Mouse (Mus musculus): ENCODE measurements around the gene Sgcg. TPM values are rescaled to one million over a fixed set of nuclear protein-coding genes. Genes with fewer than 3 reads are reported as not detected.

Gene Sgcg
- total RNA-seq (2021), result 1 to 10 TPM in 1 of 2 experiments, under 1 TPM in 1; 0.86 to 1.3 TPM
- long read RNA-seq, experiment 1, partial matches to known transcripts, result 0 of 3 reads
- long read RNA-seq, experiment 1, other reads (novel, unspliced or antisense), result 0 of 3 reads
- long read RNA-seq, experiment 2, partial matches to known transcripts, result 0 of 4 reads
- long read RNA-seq, experiment 2, other reads (novel, unspliced or antisense), result 2 of 4 reads

DNA sequence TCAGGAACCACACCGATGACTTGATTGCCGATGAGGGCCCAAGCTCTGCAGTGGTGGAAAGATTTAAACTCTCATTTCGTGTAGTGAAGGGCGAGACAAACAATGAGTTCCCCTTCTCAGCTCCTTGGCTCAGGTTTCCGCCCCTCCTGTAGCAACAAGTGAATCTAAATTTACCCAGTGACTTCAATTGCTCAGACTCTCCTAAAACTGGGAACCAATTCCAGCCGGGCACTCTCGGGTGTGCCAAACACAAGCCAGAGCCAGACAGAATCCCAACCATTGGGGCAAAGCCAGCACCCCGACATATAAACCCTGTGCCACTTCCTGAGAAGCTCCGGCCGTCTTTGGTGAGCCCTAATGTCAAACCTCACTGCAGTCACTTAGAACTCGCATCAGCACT lies at the start of gene Sgcg:
Gene Sgcg (minus strand): TSS at position 139 of the 400 bp plus-strand sequence.
- no peak for DNase-seq (ENCODE audit: low spot score in 2 of 2)

DNA sequence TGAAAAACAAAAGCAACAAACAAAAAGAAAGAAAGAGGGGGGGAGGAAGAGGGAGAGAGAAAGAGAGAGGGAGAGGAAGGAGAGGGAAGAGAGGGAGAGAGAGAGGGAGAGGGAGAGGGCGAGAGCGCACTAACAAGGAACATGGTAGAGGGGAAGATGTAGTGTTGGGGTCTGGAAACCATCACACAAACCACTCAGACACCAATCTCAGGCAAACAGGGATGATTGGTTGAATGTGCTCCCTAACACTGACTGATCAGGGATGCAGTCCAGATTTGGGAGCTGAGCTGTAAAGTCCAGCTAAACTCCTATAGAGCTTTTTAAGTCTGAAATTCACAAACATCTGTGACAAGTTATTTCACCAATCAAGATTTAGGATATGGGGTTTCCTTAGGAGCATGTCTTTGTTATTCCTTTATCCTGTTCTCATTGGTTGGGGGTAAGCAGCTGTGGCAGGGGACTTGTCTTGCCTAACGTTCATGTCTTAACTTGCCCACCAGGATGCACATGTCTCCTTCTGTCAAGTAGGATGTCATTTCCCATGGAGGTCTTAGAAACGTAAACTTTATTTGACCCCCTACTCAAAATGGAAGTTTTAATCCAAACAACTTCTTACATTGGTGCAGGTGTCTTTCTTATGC lies 45.8 kb upstream of the Sgcg start:
- DNase-seq (ENCODE audit: low spot score in 2 of 2), result no peak

DNA sequence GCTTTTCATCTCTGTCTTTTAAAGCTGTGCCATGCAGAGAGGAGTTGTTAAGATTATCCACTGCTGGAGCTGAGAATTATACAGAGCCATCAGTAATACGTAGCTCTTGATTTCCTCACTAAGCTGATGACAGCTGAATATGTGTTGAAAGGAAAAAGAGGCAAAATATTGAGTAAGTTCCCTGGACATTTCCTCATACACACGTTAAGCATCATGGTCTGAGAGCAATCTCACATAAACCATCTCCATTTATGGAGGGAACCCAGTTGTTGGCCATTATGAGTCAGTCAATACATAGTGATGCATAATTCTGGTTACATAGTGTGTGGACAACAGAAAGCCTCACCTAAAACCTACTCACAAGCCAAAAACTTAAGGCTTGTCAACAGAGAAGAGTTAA lies 44.1 kb upstream of the Sgcg start:
- DNase-seq (ENCODE audit: low spot score in 2 of 2), result no peak

DNA sequence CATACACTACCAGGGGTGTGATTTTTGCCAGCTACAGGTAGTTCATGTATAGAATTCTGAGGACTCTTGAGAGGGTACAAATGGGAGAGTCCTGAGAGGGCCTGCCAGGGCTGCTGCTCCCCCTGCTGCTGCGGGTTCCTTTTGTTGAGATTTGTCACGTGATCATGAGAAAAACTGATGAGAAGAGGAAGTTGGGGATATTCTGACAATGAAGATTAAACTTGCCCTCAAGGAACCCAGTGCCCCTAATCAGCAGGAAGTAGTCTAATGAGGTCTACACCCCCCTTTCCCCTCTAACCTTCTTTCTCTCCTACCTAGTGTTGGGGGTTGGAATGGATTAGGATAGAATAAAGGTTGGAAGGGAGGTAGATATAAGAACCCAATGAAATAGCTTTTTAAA lies 43.0 kb upstream of the Sgcg start:
- DNase-seq (ENCODE audit: low spot score in 2 of 2), result no peak

DNA sequence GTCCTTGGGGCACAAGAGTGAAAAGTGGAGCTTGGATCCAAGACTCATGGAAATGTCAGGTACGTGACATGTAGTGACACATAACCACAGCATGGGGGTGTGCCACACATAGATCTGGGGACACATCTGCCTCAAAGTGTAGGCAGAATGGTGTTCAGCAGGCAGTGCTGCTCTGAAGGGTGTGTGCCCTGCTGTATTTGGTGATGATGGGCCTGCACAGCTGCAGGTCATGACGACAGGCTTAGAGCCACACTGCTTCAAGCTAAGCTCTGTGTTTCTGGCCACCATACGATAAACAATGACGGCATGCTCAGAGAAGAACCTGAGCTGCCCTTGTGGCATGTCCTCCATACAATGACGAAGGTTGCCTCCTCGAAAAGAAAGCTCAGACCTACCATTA lies 41.5 kb upstream of the Sgcg start:
- no peak for DNase-seq (ENCODE audit: low spot score in 2 of 2)

DNA sequence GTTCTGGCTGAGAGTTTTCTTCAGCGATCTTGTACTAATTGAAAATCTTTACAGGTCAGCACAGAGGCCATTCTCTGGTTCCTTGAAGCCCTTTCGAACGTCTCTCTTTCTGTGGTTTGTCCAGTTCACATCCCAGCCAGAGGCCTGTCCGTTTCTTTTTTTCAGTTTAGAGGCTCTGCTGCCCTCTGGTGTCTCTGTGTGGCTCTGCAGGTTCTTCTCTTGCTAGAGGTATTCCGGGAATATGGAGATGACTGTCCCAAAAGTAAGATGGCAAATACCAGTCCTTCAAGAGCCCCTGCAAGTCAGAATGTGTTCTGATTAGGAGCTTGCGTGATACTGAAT lies 36.4 kb upstream of the Sgcg start:
- DNase-seq (ENCODE audit: low spot score in 2 of 2), result peak; percentile 45 to 47

GRCm38 (mm10) chr14:61293884-61294737 lies 35.8 kb upstream of the Sgcg start:
- DNase-seq (ENCODE audit: low spot score in 2 of 2), result peak; percentile 46 to 51

DNA sequence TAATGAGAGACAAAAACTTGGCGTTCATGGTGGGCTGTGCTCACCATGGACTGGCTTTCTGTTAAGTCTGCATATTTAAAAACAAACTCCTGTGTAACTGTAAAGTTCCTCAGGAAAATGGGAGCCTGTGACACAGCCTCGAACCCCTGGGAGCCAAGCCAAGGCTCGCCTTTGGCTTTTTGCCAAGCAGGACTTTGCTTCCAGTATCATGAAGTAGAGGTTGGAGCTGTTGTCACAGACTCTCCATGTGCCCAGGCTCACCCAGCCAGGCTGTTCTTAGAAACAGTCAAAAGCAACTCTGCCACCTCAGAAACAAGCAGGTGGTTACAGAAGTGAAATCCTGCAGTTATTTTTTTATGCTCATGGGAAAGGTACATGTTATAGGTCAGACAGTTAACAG lies 32.4 kb upstream of the Sgcg start:
- DNase-seq (ENCODE audit: low spot score in 2 of 2), result peak in 1 of 2 experiments; percentile 49

GRCm38 (mm10) chr14:61288606-61289286 lies 30.5 kb upstream of the Sgcg start:
- DNase-seq (ENCODE audit: low spot score in 2 of 2), result no peak

GRCm38 (mm10) chr14:61278676-61279300 lies 20.5 kb upstream of the Sgcg start:
- DNase-seq (ENCODE audit: low spot score in 2 of 2), result no peak

DNA sequence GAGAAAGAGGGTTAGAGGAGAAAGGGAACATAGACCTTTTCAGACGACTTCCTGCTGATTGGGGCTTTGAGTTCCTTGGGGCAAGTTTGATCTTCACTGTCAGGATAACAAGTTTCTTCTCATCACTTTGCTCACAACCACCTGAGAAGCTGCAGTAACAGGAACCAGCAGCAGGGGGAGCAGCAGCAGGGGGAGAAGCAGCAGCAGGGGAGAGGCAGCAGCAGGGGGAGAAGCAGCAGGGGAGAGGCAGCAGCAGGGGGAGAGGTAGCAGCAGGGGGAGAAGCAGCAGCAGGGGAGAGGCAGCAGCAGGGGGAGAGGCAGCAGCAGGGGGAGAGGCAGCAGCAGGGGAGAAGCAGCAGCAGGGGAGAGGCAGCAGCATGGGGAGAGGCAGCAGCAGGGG lies 19.0 kb upstream of the Sgcg start:
- DNase-seq (ENCODE audit: low spot score in 2 of 2), result peak; percentile 54 to 59

DNA sequence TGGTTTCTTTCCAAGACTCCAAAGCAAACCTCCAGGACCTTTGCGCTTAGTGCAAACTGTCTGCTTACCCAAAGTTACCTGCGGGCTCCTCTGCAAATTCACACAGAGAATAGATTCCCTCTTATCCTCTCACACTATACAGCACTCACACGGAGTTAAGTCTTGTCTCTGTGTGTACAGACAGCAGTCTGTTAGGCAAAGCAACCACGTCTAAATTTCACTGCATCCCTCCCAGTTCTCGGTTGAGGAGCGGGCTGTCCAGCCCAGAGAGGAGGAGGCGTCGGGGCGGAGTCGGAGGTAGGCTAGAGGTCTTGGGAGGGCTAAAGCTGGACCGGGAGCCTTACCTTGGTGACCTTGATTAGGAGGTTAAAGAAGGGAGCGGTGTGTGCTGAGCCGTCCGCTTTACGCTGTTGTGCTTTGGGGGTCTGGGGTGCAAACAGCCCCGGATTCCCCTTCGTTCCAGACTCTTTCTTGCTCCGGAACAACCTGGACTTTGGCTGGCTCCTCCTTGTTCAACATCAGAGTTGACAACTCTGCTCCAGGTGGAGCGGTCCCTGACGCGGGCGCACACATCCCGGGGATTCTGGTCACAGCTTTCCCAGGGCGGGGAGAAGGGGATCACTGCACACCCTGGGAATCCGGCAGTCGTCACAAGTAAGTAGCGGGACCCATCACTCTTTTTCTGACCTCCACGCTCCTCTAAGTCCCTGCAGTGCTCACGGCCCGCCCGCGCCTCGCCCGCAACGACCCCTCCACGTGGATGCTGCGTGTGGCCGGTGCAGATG lies 16.3 kb upstream of the Sgcg start:
- DNase-seq (ENCODE audit: low spot score in 2 of 2), result no peak

- no peak for DNase-seq (ENCODE audit: low spot score in 2 of 2)
Measured at GRCm38 (mm10) chr14:61267908-61268475, 9.7 kb upstream of the Sgcg start.

GRCm38 (mm10) chr14:61259084-61259483 lies 794 bp upstream of the Sgcg start:
- DNase-seq (ENCODE audit: low spot score in 2 of 2), result no peak

DNA sequence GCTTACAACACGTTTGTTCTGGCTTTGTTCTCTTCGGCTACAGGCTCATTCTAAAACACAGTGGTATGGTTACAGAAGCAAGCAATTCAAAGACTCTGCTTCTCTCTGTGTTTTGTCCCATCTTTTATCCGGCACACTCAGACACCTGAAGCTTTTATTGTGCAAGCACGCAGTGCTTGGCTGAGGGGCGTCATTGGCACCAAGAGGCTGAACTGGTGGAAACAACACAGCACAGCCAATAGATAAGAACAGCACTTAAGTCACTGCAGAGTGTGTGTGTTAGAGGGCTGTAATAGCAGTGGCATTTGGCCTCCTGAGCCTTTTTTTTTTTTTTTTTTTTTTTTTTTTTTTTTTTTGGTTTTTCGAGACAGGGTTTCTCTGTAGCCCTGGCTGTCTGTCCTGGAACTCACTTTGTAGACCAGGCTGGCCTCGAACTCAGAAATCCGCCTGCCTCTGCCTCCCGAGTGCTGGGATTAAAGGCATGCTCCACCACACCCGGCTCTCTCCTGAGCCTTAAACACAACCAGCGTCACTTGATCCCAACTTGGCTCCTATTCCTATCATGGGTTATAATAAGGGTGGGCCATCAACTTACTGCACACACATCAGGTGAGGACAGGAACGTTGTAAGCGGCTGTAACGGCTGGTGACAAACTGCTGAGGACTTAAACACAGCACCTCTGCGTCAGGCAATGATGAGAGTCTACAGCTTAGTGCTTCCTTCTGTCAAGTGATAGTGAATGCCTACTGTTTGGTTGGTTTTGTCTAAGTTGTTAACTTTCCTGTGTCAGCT lies 5.5 kb downstream of the Sgcg start:
- no peak for DNase-seq (ENCODE audit: low spot score in 2 of 2)

DNA sequence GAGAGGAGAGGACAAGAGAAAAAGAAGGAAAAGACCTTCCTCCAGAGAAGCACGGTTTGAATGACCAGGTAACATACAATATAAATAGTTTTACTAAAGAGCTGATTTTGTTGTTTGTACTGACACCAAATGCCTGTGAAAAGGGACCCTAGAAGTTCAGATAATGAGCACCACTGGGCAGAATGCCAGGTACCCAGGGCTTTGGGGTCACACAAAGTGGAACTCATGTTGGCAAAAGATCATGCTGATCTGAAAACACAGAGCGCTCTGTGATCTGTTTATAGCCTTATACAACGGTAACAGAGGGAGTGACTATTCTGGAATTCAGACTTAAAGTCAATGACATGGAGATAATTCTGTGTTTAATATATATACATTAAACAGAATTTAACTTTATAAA lies 11.8 kb downstream of the Sgcg start:
- no peak for DNase-seq (ENCODE audit: low spot score in 2 of 2)

- DNase-seq (ENCODE audit: low spot score in 2 of 2), result no peak
Measured at GRCm38 (mm10) chr14:61242611-61243010, 15.7 kb downstream of the Sgcg start.

DNA sequence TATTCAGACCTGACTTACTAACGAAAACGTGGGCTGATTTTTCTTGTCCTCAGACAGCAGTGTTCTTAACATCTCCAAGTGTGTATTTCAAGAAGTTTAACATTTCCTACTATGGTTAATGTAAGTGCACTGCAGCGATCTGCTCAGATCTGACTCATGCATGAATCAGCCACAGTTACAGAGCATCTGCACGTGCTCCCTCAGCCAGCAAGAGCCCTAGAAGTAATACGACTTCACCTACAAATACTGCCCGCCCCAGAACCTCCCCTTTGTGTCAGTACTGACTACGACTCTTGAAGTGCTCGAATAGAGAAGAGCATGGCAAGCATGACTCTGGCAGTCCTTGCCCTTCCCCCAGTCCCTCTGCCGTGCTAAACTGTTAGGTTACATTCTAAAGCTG lies 19.5 kb downstream of the Sgcg start:
- peak in 1 of 2 experiments; percentile 7 for DNase-seq (ENCODE audit: low spot score in 2 of 2)

GRCm38 (mm10) chr14:61237101-61237654 lies 21.1 kb downstream of the Sgcg start:
- no peak for DNase-seq (ENCODE audit: low spot score in 2 of 2)
